Mouse (Mus musculus) kidney, embryonic 14.5 days (tissue): ENCODE results near the gene Galns. TPM values are rescaled to one million over a fixed set of nuclear protein-coding genes. Genes with fewer than 3 reads are reported as not detected.

ENCODE experiments used
- ATAC-seq: fragments of 200-750 bp; cut with Nextera tagmentation; 2 replicates; pipeline ENCODE4 v1.8.0; 2017; ENCODE audit warnings: moderate number of reproducible peaks, mild to moderate bottlenecking, moderate TSS enrichment, moderate library complexity; ENCODE audit not compliant: low FRiP score, low TSS enrichment
- H3K27ac ChIP-seq: fragments of 300-500 bp; sonication (generic); 2 replicates; pipeline ENCODE4 v1.5.1; 2014; ENCODE audit warnings: low read depth, mild to moderate bottlenecking, low read length, moderate library complexity, mixed read lengths
- H3K27me3 ChIP-seq: fragments of 300-500 bp; sonication (generic); 2 replicates; pipeline ENCODE4 v1.6.1; 2014; ENCODE audit warnings: mild to moderate bottlenecking, low read length; ENCODE audit not compliant: control insufficient read depth, insufficient read depth
- H3K36me3 ChIP-seq: fragments of 300-500 bp; sonication (generic); 2 replicates; pipeline ENCODE4 v1.6.1; 2014; ENCODE audit warnings: low read length, mixed read lengths; ENCODE audit not compliant: control insufficient read depth, insufficient read depth
- H3K4me1 ChIP-seq: fragments of 300-500 bp; sonication (generic); 2 replicates; pipeline ENCODE4 v1.6.1; 2014; ENCODE audit warnings: low read length, mixed read lengths; ENCODE audit not compliant: control insufficient read depth, insufficient read depth
- H3K4me2 ChIP-seq: fragments of 300-500 bp; sonication (generic); replicated peaks from 2 replicates; pipeline ENCODE4 v1.6.1; 2014; ENCODE audit warnings: low read depth, mild to moderate bottlenecking, low read length
- H3K4me3 ChIP-seq: fragments of 300-500 bp; sonication (generic); 2 replicates; pipeline ENCODE4 v1.5.1; 2014; ENCODE audit warnings: mild to moderate bottlenecking, low read length
- H3K9ac ChIP-seq: fragments of 300-500 bp; sonication (generic); 2 replicates; pipeline ENCODE4 v1.6.1; 2014; ENCODE audit warnings: low read depth, mild to moderate bottlenecking, low read length, moderate library complexity
- H3K9me3 ChIP-seq: fragments of 300-500 bp; sonication (generic); 2 replicates; pipeline ENCODE4 v1.6.1; 2016; ENCODE audit warnings: low read length; ENCODE audit not compliant: control insufficient read depth
- whole genome bisulfite sequencing: fragments of 180-500 bp; shearing (Covaris S2); extraction: QIAGEN DNeasy Blood & Tissue Kit; methylation state at CpG from one replicate; pipeline ENCODE4 v1.1.7; 2014; 5-methylcytosine and 5-hydroxymethylcytosine counted together
- polyA plus RNA-seq: library from polyadenylated mRNA; unstranded; fragments of >200 nt; fragmentation: Nextera tagmentation; extraction: Ambion mirVana; gene quantifications from 2 replicates; pipeline ENCODE4 v1.2.1, GENCODE M21; 2014

Gene Galns
- 10.6 and 14.7 TPM in 2 replicates for polyA plus RNA-seq

DNA sequence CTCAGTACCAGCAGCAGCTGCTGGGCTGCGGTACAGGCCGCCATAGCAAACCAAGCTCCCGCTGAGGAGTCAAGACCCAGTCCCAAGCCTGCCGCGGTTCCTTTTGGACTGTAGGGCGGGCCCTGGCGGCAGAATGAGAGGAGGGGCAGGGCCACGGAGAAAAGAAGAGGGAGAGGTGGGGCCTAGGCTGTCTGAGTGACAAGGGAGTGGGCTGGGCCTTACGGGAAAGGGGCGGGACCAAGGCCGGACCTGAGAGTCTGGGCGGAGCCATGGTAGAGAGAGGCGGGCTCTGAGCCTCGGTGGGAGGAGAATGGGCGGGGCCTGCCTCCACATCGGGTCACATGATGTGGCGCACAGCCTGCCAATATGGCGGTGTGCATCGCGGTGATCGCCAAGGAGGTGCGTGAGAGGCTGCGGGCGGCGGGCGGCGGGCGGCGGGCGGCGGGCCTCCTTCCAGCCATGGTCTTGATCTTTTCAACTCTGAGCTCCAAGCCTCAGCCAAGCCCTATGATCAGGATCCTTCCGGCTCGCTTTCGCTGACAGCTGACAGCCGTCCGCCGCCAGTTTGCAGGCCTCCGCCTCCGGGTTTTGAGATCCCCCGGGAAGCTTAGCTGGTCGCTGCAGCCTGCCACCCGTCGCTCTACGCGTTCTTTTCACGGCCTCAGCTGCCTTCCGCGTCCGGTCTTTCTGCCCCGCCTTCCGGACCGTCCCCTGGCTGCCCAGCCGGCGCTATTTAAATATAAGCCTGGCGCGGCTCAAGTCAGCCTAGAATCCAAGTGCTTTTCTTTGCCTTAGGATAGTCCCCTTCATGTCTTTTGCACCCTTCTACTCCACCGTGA lies at the start of gene Galns, which contains the start of gene Trappc2l:
Galns (minus strand) TSS at position 169 of the 839 bp plus-strand sequence.
Trappc2l (plus strand) TSS at position 346 of the 839 bp plus-strand sequence.
- H3K9me3 ChIP-seq = no peaks in the 10 kb centered on the region
- H3K36me3 ChIP-seq = no peaks in the 10 kb centered on the region
- peak within 1 kb of the TSS; percentile 82 for H3K4me2 ChIP-seq
- H3K4me3 ChIP-seq = peak within 1 kb of the TSS; percentile 71
- H3K27ac ChIP-seq = peak within 1 kb of the TSS; percentile 83
- peak within 1 kb of the TSS; percentile 64 for H3K9ac ChIP-seq
- H3K27me3 ChIP-seq = no peaks in the 10 kb centered on the region
- peak; percentile 95 for ATAC-seq
- WGBS = under 1% methylated on average over 39 of the region's 57 CpGs
- peaks cover 8% of the 10 kb centered on the region for H3K4me1 ChIP-seq

DNA sequence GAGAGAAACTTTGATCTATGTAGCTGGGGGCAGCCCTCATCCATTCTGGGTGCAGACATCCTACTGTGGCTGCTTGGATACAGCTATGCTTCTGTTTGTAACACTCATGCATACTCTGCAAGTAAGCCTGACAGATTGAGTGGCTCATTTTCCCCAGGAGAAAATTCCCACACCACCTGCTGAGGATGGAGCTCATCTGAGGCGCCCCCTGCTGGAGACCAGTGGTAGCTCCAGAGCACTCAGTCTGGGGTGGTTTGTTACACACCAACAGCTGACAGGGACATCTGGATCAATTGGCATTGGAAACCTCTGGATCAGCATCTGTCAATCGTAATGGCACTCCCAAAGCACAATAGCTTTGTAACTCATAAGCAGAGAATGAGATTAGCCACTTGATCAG lies 48.8 kb upstream of the Galns start:
- peaks cover 37% of the 10 kb centered on the region for H3K4me1 ChIP-seq
- no peak overlapping the region for H3K4me2 ChIP-seq
- ATAC-seq = no peak
- no peak overlapping the region for H3K4me3 ChIP-seq
- no peaks in the 10 kb centered on the region for H3K27me3 ChIP-seq
- 72% methylated on average over 2 of the region's 2 CpGs for WGBS
- no peak overlapping the region for H3K27ac ChIP-seq
- no peaks in the 10 kb centered on the region for H3K9me3 ChIP-seq
- H3K36me3 ChIP-seq = no peaks in the 10 kb centered on the region
- H3K9ac ChIP-seq = no peak overlapping the region

GRCm38 (mm10) chr8:122658807-122659160 lies 47.5 kb upstream of the Galns start:
- no peak for ATAC-seq
- H3K9ac ChIP-seq = no peak overlapping the region
- H3K36me3 ChIP-seq = no peaks in the 10 kb centered on the region
- H3K4me3 ChIP-seq = no peak overlapping the region
- no peaks in the 10 kb centered on the region for H3K27me3 ChIP-seq
- no peaks in the 10 kb centered on the region for H3K9me3 ChIP-seq
- WGBS = 47% methylated on average over 9 of the region's 9 CpGs
- no peak overlapping the region for H3K27ac ChIP-seq
- H3K4me1 ChIP-seq = peaks cover 39% of the 10 kb centered on the region
- H3K4me2 ChIP-seq = no peak overlapping the region

DNA sequence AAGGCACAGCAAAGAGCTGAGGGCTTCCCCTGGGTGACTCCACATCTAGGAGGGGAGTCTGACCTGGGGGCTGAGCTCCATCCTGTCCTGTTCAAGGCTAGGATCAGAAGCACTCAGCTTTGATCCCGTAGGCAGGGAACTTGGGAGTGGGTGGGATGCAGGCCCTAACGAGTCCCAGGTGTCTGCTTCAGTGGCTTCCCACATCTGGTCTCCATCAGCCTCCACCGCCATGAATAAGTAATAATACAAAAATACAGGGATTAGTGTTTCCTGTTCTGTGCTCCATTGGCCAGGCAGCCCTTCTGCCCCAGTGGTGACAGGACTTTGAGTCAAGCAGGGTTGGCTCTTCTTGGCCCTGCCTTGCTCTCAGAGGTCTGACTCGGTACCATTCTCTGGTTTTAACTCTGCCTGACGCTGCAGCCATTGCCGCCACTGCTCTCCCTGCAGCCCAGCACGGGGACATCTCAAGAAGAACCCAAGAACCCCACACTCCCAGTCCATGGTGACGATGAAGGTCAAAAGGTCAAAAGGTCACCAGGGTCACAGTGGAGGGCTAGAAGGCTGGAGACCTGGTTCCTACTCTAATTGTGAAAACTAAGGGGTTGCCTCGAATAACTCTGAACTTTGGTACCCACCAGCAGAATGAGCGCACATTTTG lies 47.0 kb upstream of the Galns start:
- Histone ChIP-seq H3K36me3 (no peaks in the 10 kb centered on the region), H3K9me3 (no peaks in the 10 kb centered on the region), H3K4me1 (peaks cover 34% of the 10 kb centered on the region), H3K9ac (no peak overlapping the region), H3K4me3 (no peak overlapping the region), H3K4me2 (no peak overlapping the region), H3K27me3 (no peaks in the 10 kb centered on the region), H3K27ac (no peak overlapping the region)
- WGBS = 49% methylated on average over 10 of the region's 10 CpGs
- ATAC-seq = no peak

GRCm38 (mm10) chr8:122656056-122656999 lies 45.1 kb upstream of the Galns start:
- H3K9ac ChIP-seq = no peak overlapping the region
- no peak for ATAC-seq
- peaks cover 28% of the 10 kb centered on the region for H3K4me1 ChIP-seq
- 79% methylated on average over 13 of the region's 13 CpGs for WGBS
- H3K27ac ChIP-seq = no peak overlapping the region
- no peaks in the 10 kb centered on the region for H3K27me3 ChIP-seq
- no peaks in the 10 kb centered on the region for H3K9me3 ChIP-seq
- H3K4me2 ChIP-seq = no peak overlapping the region
- no peaks in the 10 kb centered on the region for H3K36me3 ChIP-seq
- H3K4me3 ChIP-seq = no peak overlapping the region

- 52% methylated on average over 7 of the region's 7 CpGs for WGBS
- no peaks in the 10 kb centered on the region for H3K36me3 ChIP-seq
- no peaks in the 10 kb centered on the region for H3K9me3 ChIP-seq
- H3K4me2 ChIP-seq = no peak overlapping the region
- H3K9ac ChIP-seq = no peak overlapping the region
- no peak for ATAC-seq
- H3K4me3 ChIP-seq = no peak overlapping the region
- H3K4me1 ChIP-seq = peaks cover 20% of the 10 kb centered on the region; the same call in 1 of the 2 replicates
- no peaks in the 10 kb centered on the region for H3K27me3 ChIP-seq
- no peak overlapping the region for H3K27ac ChIP-seq
Measured at GRCm38 (mm10) chr8:122654768-122655167, 43.5 kb upstream of the Galns start.

- ATAC-seq = no peak
- Histone ChIP-seq H3K4me3 (no peak overlapping the region), H3K36me3 (no peaks in the 10 kb centered on the region), H3K4me2 (no peak overlapping the region), H3K9ac (no peak overlapping the region), H3K9me3 (no peaks in the 10 kb centered on the region), H3K27me3 (no peaks in the 10 kb centered on the region), H3K4me1 (peaks cover 20% of the 10 kb centered on the region; the same call in 1 of the 2 replicates), H3K27ac (no peak overlapping the region)
- 55% methylated on average over 6 of the region's 6 CpGs for WGBS
Measured at GRCm38 (mm10) chr8:122652643-122653042, 41.4 kb upstream of the Galns start.

- 79% methylated on average over 16 of the region's 16 CpGs for WGBS
Measured at GRCm38 (mm10) chr8:122651326-122651921, 40.2 kb upstream of the Galns start.

More at GRCm38 (mm10) chr8:122651326-122651921, 40.2 kb upstream of the Galns start:
- H3K27ac ChIP-seq = no peak overlapping the region
- H3K27me3 ChIP-seq = no peaks in the 10 kb centered on the region
- ATAC-seq = no peak
- no peak overlapping the region for H3K4me3 ChIP-seq
- no peaks in the 10 kb centered on the region for H3K36me3 ChIP-seq
- H3K9ac ChIP-seq = no peak overlapping the region
- peaks cover 20% of the 10 kb centered on the region; the same call in 1 of the 2 replicates for H3K4me1 ChIP-seq
- no peak overlapping the region for H3K4me2 ChIP-seq
- H3K9me3 ChIP-seq = no peaks in the 10 kb centered on the region
